Mouse (Mus musculus) erythroblast, embryonic 14.5 days (primary cell): ENCODE results near the gene Anapc16.

ENCODE experiments used
- GATA1 ChIP-seq: IDR thresholded peaks from 2 replicates; pipeline ENCODE4 v1.6.1; 2012; ENCODE audit warnings: low read length, inconsistent platforms, mixed read lengths
- TAL1 ChIP-seq: IDR thresholded peaks from 3 replicates; pipeline ENCODE4 v1.6.1; 2012; ENCODE audit warnings: low read length, inconsistent platforms, mixed read lengths

- TF ChIP-seq TAL1 (no peak), GATA1 (no peak)
Observed at GRCm38 (mm10) chr10:59974786-59975185, 28.1 kb downstream of the Anapc16 start.
